Mouse (Mus musculus) C2C12 (cell line): ENCODE measurements around the gene Slc25a17. TPM values are rescaled to one million over a fixed set of nuclear protein-coding genes. Genes with fewer than 3 reads are reported as not detected.

Source experiments
- H3K27me3 ChIP-seq: one replicate; pipeline ENCODE4 v1.6.1; 2011; ENCODE audit not compliant: control insufficient read depth, insufficient read depth, insufficient read length
- H3K36me3 ChIP-seq: one replicate; pipeline ENCODE4 v1.6.1; 2011; ENCODE audit not compliant: control insufficient read depth, insufficient read depth
- H3K4me3 ChIP-seq: one replicate; pipeline ENCODE4 v1.5.1; 2011; ENCODE audit warnings: mild to moderate bottlenecking, control low read depth; ENCODE audit not compliant: poor library complexity, insufficient read depth, severe bottlenecking
- H3K79me2 ChIP-seq: one replicate; pipeline ENCODE4 v1.6.1; 2011; ENCODE audit not compliant: control insufficient read depth, insufficient read depth
- H3K79me3 ChIP-seq: one replicate; pipeline ENCODE4 v1.6.1; 2011; ENCODE audit warnings: low read depth, control low read depth
- H3ac ChIP-seq: one replicate; pipeline ENCODE3; 2011; ENCODE audit warnings: low read depth; ENCODE audit not compliant: control insufficient read depth, insufficient read length
- CEBPB ChIP-seq: IDR thresholded peaks from one replicate; pipeline ENCODE4 v1.6.1; 2011; ENCODE audit warnings: low read depth, mild to moderate bottlenecking, control low read depth, moderate library complexity
- CTCF ChIP-seq: IDR thresholded peaks from one replicate; pipeline ENCODE4 v1.5.1; 2011; ENCODE audit not compliant: control insufficient read depth, insufficient read depth, insufficient read length
- FOSL1 ChIP-seq: IDR thresholded peaks from one replicate; pipeline ENCODE4 v1.8.0; 2011; ENCODE audit warnings: mild to moderate bottlenecking, low read length; ENCODE audit not compliant: poor library complexity, insufficient read depth, severe bottlenecking
- MAX ChIP-seq: IDR thresholded peaks from one replicate; pipeline ENCODE4 v1.6.1; 2011; ENCODE audit warnings: mild to moderate bottlenecking, control low read depth
- MYOD1 ChIP-seq: IDR thresholded peaks from one replicate; pipeline ENCODE4 v1.6.1; 2011; ENCODE audit warnings: low read depth; ENCODE audit not compliant: control insufficient read depth, insufficient read length
- MYOG ChIP-seq: IDR thresholded peaks from one replicate; pipeline ENCODE4 v1.6.1; 2011; ENCODE audit not compliant: control insufficient read depth, insufficient read length; ENCODE audit errors: extremely low read depth
- USF1 ChIP-seq: IDR thresholded peaks from one replicate; pipeline ENCODE4 v1.6.1; 2011; ENCODE audit warnings: low read depth, mild to moderate bottlenecking, control low read depth, moderate library complexity
- polyA plus RNA-seq: library from polyadenylated mRNA; unstranded; fragments of >200 nt; fragmentation: generic; extraction: Trizol; gene quantifications from one replicate; pipeline ENCODE4 v1.2.1, GENCODE M21; 2012; ENCODE audit warnings: missing spikeins

The Slc25a17 gene
- polyA plus RNA-seq, 1 experiment = 64.7 TPM

DNA sequence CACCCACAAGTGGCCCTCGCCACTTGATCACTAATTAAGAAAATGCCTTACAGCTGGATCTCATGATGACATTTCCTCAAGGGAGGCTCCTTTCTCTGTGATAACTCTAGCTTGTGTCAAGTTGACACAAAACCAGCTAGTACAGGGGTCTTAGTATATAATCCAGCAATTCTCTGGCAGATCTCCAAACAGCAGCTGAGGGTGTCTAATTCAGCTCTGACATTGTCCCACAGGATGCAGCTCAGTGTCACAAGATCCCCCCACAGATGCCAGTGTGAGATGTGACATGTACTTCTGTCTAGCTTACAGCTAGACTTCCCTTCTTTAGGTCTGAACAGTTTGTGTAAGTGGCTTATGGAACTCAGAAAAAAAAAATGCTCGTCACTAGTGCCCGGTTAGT lies 63.1 kb downstream of the Slc25a17 start:
- H3K36me3 ChIP-seq = no peaks in the 10 kb centered on the region
- no peak overlapping the region for H3K4me3 ChIP-seq

DNA sequence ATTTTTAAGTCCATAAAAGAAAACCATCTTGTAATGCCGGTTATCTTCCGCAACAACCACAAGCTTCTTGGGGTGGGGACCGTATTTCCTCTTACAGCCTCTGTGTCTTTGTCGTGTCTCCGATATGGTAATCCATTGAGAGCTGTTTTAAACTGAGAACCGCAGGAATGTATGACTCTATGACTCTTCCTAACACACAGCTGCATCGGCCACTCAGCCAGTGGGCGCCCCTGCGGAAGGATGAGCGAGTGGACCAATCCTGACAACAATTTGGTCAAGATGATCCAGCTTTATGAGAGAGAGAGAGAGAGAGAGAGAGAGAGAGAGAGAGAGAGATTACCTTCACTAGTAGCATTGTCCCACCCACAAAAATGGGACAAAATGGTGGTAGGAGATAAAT lies 65.7 kb downstream of the Slc25a17 start:
- Histone ChIP-seq H3K27me3 (no peaks in the 10 kb centered on the region), H3K36me3 (no peaks in the 10 kb centered on the region), H3ac (no peak overlapping the region), H3K4me3 (peak overlapping the region; percentile 3), H3K79me2 (no peaks in the 10 kb centered on the region), H3K79me3 (no peaks in the 10 kb centered on the region)
- peak; percentile 97 for TF ChIP-seq MYOD1
- TF ChIP-seq FOSL1 = peak; percentile 35
- no peak for TF ChIP-seq CTCF
- TF ChIP-seq CEBPB = no peak

More for the DNA sequence above, 63.1 kb downstream of the Slc25a17 start:
- TF ChIP-seq MAX = no peak
- TF ChIP-seq CEBPB = no peak
- TF ChIP-seq USF1 = no peak
- Histone ChIP-seq H3ac (no peak overlapping the region), H3K79me3 (no peaks in the 10 kb centered on the region), H3K79me2 (no peaks in the 10 kb centered on the region), H3K27me3 (no peaks in the 10 kb centered on the region)

DNA sequence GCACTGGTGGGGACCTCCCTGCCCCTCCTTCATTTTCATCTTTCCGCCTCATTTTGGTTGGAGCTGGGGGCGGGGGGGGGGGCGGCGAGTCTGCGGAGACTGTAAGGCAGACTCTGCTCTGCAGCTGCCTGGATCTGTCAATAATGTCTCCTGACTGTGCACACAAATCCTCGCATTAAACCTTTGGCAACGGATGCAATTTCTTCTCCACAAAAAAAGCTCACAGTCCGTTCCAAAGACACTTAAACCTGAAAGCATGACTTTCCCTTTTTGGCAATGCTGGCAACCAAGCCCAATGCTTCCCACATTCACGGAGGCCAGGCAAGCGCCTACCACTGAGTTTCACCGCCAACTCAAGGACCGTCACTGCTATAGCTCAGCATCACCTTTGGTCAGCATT lies 66.2 kb downstream of the Slc25a17 start:
- H3K27me3 ChIP-seq = no peaks in the 10 kb centered on the region
- H3K79me3 ChIP-seq = no peaks in the 10 kb centered on the region
- TF ChIP-seq MYOD1 = peak; percentile 94
- no peak for TF ChIP-seq MYOG
- TF ChIP-seq FOSL1 = no peak
- H3K36me3 ChIP-seq = no peaks in the 10 kb centered on the region
- H3ac ChIP-seq = peak overlapping the region; percentile 67
- H3K4me3 ChIP-seq = peak overlapping the region; percentile 3
- H3K79me2 ChIP-seq = no peaks in the 10 kb centered on the region

DNA sequence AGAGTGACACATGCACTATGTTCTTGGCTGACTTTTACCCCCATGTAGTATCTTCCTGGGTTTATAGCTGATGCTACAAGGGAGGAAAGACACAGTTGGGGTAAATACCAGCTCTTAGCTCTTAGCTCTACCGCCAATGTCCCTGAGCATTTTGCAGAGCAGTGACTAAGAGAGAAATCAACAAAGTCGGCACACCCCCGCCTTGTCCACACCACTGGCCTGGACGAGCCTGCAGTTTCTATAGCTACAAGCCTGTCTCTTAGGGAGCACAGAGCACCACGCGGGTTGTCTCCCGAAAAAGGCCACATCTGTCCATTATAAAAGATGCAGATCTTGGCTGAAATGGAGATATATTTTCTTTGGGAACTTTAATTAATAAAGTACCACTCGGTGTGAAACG lies 69.9 kb downstream of the Slc25a17 start:
- Histone ChIP-seq H3K36me3 (no peaks in the 10 kb centered on the region), H3K27me3 (no peaks in the 10 kb centered on the region), H3ac (no peak overlapping the region), H3K79me2 (no peaks in the 10 kb centered on the region), H3K79me3 (no peaks in the 10 kb centered on the region), H3K4me3 (no peak overlapping the region)
- TF ChIP-seq CEBPB = no peak
- no peak for TF ChIP-seq CTCF
- TF ChIP-seq MYOG = no peak
- no peak for TF ChIP-seq FOSL1
- TF ChIP-seq MYOD1 = no peak
- TF ChIP-seq USF1 = no peak
- no peak for TF ChIP-seq MAX

DNA sequence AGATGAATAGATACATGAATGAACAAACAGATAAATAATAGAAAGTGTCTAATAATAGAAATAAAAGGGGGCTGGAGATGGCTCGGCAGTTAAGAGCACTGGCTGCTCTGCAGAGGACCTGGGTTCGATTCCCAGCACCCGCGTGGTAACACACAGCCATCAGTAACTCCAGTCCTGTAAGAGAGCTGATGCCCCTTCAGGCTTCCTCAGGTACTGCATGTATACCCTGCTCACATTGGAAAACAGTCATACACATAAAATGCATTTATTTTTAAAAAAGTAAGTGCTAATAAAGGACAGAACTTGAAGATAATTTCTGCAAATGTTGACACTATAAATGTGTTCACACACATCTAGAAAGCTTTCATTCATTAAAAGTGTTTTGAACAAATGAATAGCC lies 70.4 kb downstream of the Slc25a17 start:
- no peak for TF ChIP-seq USF1
- no peak for TF ChIP-seq FOSL1
- TF ChIP-seq MAX = no peak
- TF ChIP-seq CTCF = no peak
- no peak for TF ChIP-seq MYOG

DNA sequence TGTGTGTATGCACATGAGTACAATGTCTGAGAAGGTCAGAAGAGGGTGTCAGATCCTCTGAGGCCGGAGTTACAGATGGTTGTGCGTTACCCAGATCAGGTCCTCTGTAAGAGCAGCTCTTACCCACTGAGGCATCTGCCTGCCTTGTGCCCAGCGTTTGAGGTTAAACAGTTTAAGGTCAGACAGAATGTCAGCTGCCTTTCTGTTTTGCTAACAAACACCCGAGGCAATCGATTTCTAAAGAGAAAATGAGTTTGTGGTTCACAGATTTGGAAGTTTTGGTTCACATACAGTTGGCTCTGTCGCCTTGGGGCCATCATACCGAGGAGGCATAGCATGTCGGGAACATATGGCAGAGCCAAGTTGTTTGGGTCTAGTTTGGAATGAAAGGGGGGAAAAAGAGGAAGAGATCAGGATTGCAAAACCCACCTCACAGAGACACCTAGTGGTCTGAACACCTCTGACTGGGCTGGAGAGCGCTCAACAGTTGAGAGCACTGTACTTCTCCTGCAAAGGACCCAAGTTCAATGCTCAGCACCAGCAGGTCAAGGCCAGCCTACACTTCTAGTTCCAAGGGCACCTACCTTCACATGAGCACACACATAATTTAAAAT lies 76.4 kb downstream of the Slc25a17 start:
- no peak overlapping the region for H3K4me3 ChIP-seq

More for the DNA sequence above, 70.4 kb downstream of the Slc25a17 start:
- no peaks in the 10 kb centered on the region for H3K36me3 ChIP-seq
- no peak overlapping the region for H3K4me3 ChIP-seq
- H3ac ChIP-seq = no peak overlapping the region
- H3K79me2 ChIP-seq = no peaks in the 10 kb centered on the region
- no peaks in the 10 kb centered on the region for H3K79me3 ChIP-seq
- no peaks in the 10 kb centered on the region for H3K27me3 ChIP-seq

More for the DNA sequence above, 76.4 kb downstream of the Slc25a17 start:
- H3ac ChIP-seq = no peak overlapping the region
- no peaks in the 10 kb centered on the region for H3K27me3 ChIP-seq
- H3K79me2 ChIP-seq = no peaks in the 10 kb centered on the region
- no peaks in the 10 kb centered on the region for H3K79me3 ChIP-seq
- no peak for TF ChIP-seq MYOD1
- TF ChIP-seq USF1 = no peak
- TF ChIP-seq CEBPB = no peak
- TF ChIP-seq FOSL1 = no peak
- no peak for TF ChIP-seq MYOG
- no peak for TF ChIP-seq MAX
- TF ChIP-seq CTCF = no peak
- H3K36me3 ChIP-seq = no peaks in the 10 kb centered on the region
